Mouse (Mus musculus): Measurements from ENCODE around the gene Odf3.
"Not testable (repeated sequence)": the region's sequence is repeated elsewhere in the genome, so short reads cannot be mapped to it uniquely, and the experiment has no call there.

Odf3 gene

GRCm38 (mm10) chr7:140881696-140882468, 34.3 kb downstream of the Odf3 start, which contains the start of the genes Psmd13 and Sirt3:
Psmd13 (plus strand) TSS chr7:140881968.
Sirt3 (minus strand) TSS chr7:140882309.
- DNase-seq (ENCODE audit: low read depth): peak; percentile 94

- no peak for DNase-seq (ENCODE audit: low read depth)
Observed at GRCm38 (mm10) chr7:140882469-140882803, 34.8 kb downstream of the Odf3 start.

- DNase-seq (ENCODE audit: low read depth): not testable (repeated sequence)
Observed at GRCm38 (mm10) chr7:140890636-140891035, 43.0 kb downstream of the Odf3 start.

- no peak for DNase-seq (ENCODE audit: low read depth)
Observed at GRCm38 (mm10) chr7:140894031-140894430, 46.4 kb downstream of the Odf3 start.

GRCm38 (mm10) chr7:140894611-140895010, 47.0 kb downstream of the Odf3 start:
- no peak for DNase-seq (ENCODE audit: low read depth)

- no peak for DNase-seq (ENCODE audit: low read depth)
Observed at GRCm38 (mm10) chr7:140897863-140898262, 50.3 kb downstream of the Odf3 start.

- no peak for DNase-seq (ENCODE audit: low read depth)
Observed at GRCm38 (mm10) chr7:140899121-140899520, 51.5 kb downstream of the Odf3 start.

GRCm38 (mm10) chr7:140900220-140900619, 52.6 kb downstream of the Odf3 start, which contains the start of gene Cox8b:
Cox8b (minus strand) TSS chr7:140900446.
- DNase-seq (ENCODE audit: low read depth): no peak

Data from 416B (cell line).